Mouse (Mus musculus): ENCODE data around the gene Gm8297.
"Not testable (repeated sequence)": the region's sequence is repeated elsewhere in the genome, so short reads cannot be mapped to it uniquely, and the experiment has no call there.

Gene Gm8297

GRCm38 (mm10) chr14:4983635-4984034, at the start of gene Gm8297:
Gene Gm8297 (plus strand): TSS chr14:4983935.
- DNase-seq (ENCODE audit: low read depth, low spot score), result not testable (repeated sequence)

DNA sequence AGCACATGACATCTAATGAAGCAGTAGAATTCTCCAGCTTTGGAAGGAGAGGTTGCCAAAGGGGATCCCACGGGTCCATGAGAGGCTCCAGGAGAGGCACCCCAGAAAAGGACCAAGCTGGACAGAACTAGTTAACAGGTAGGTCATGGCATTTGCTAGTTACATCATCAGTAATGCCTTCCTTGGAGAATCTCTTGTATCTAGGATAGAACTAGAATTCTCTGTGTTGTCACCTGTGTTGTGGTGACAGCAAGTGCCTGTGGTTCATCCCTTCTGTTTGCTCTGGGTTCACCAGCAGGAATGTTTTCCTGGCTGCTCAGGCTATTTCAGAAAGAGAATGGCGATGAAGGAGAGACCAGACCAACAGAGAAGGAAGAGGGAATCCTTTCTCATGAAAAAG, 31.9 kb downstream of the Gm8297 start, which contains the start of gene Gm3298:
Gene Gm3298, plus strand, starts transcription at position 301 of the 400 bp plus-strand sequence.
- DNase-seq (ENCODE audit: low read depth, low spot score), result not testable (repeated sequence)

Data from retina, postnatal 7 days (tissue).